Mouse (Mus musculus) hindbrain, embryonic 14.5 days (tissue): Measurements from ENCODE around the gene Wdr18. TPM values are rescaled to one million over a fixed set of nuclear protein-coding genes. Genes with fewer than 3 reads are reported as not detected.

ENCODE experiments used
- ATAC-seq: fragments of 200-750 bp; cut with Nextera tagmentation; 2 replicates; pipeline ENCODE4 v1.8.0; 2017; ENCODE audit warnings: moderate number of reproducible peaks, mild to moderate bottlenecking, moderate TSS enrichment, moderate library complexity; ENCODE audit not compliant: low FRiP score
- DNase-seq: peaks from one replicate; pipeline ENCODE4 v3.0.0-alpha.2; 2015; ENCODE audit warnings: low spot score
- H3K27ac ChIP-seq: fragments of 300-500 bp; sonication (generic); 2 replicates; pipeline ENCODE4 v1.5.1; 2014; ENCODE audit warnings: mild to moderate bottlenecking, moderate library complexity
- H3K27me3 ChIP-seq: fragments of 300-500 bp; sonication (generic); 2 replicates; pipeline ENCODE4 v1.6.1; 2014; ENCODE audit warnings: mild to moderate bottlenecking, low read length, mixed read lengths; ENCODE audit not compliant: control insufficient read depth, insufficient read depth
- H3K36me3 ChIP-seq: fragments of 300-500 bp; sonication (generic); replicated peaks from 2 replicates; pipeline ENCODE4 v1.6.1; 2014; ENCODE audit not compliant: control insufficient read depth, insufficient read depth
- H3K4me1 ChIP-seq: fragments of 300-500 bp; sonication (generic); replicated peaks from 2 replicates; pipeline ENCODE4 v1.6.1; 2014; ENCODE audit warnings: antibody characterized with exemption, low read length, mixed read lengths; ENCODE audit not compliant: control insufficient read depth, insufficient read depth
- H3K4me2 ChIP-seq: fragments of 300-500 bp; sonication (generic); replicated peaks from 2 replicates; pipeline ENCODE4 v1.6.1; 2014; ENCODE audit warnings: mild to moderate bottlenecking, moderate library complexity
- H3K4me3 ChIP-seq: fragments of 300-500 bp; sonication (generic); replicated peaks from 2 replicates; pipeline ENCODE4 v1.5.1; 2014; ENCODE audit warnings: mild to moderate bottlenecking, low read length
- H3K9ac ChIP-seq: fragments of 300-500 bp; sonication (generic); 2 replicates; pipeline ENCODE4 v1.6.1; 2014
- H3K9me3 ChIP-seq: fragments of 300-500 bp; sonication (generic); 2 replicates; pipeline ENCODE4 v1.6.1; 2016; ENCODE audit warnings: low read length; ENCODE audit not compliant: control insufficient read depth
- WGBS: fragments of 180-500 bp; shearing (Covaris S2); extraction: QIAGEN DNeasy Blood & Tissue Kit; methylation state at CpG from one replicate; pipeline ENCODE4 v1.1.7; 2014; 5-methylcytosine and 5-hydroxymethylcytosine counted together
- polyA plus RNA-seq: library from polyadenylated mRNA; unstranded; fragments of >200 nt; fragmentation: Nextera tagmentation; extraction: Ambion mirVana; gene quantifications from 2 replicates; pipeline ENCODE4 v1.2.1, GENCODE M21; 2014

Gene Wdr18
- polyA plus RNA-seq, 1 experiment from 2014 or later = 91.8 TPM

DNA sequence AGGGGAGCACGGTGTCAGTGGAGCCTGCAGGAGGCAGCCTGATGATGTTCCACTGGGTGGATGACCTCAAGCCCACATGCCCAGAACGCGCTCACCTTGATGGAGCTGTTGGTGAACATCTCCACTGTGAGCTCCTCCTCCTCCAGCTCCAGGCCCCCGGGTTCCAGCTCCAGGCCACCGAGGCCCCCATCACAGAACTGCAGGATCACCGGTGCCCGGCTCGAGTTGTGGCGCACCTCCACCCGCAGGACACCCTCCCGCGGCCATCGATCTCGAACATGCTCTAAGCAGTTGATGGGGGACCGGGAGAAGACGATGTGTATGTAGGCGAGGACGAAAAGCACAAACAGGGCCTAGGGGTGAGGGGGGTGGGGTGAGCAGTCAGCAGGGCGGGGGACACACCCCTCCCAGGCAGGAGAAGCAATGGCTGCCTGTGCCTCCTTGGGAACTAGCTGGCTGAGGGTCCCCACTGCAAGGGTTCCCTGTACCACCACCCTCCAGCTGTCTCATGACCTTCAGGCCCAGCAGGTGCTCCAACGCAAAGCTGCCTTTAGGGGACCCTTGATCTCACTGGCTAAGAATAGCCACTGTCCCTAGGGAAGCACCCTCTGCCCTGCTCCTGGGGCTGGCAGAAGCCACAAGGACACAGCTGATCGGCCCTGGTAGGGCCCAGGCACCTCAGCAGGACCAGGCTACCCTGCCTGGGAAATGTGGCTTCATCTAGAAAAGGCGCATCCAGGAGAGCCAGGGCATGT, 19.6 kb downstream of the Wdr18 start:
- Histone ChIP-seq H3K36me3 (peaks cover 55% of the 10 kb centered on the region), H3K4me3 (no peak overlapping the region), H3K9ac (no peak overlapping the region), H3K9me3 (no peaks in the 10 kb centered on the region), H3K27ac (no peak overlapping the region), H3K4me2 (no peak overlapping the region), H3K4me1 (peaks cover 13% of the 10 kb centered on the region), H3K27me3 (no peaks in the 10 kb centered on the region)
- DNase-seq (no peak), ATAC-seq (no peak)
- WGBS = 92% methylated on average over 22 of the region's 22 CpGs

DNA sequence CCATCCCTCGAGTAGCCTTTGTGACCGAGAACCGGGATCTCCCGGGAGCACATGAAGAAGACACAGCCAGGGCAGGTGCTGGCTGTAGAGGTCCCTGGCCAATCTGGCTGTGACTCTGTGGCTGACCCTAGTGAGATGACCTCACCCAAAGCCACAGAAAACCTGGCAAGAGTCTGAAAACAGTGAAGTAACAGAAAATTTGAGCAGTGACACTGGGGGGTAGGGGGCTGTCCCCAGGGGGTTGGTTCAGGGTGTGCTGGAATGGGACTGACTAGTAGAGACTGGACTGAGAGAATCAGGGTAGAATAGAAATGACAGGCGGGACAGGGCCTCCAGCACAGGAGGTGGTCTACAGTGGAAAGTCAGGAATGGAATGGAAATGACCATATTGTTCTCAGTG, 23.3 kb downstream of the Wdr18 start:
- DNase-seq (no peak), ATAC-seq (no peak)
- Histone ChIP-seq H3K4me1 (peaks cover 28% of the 10 kb centered on the region), H3K9ac (peak overlapping the region; percentile 82), H3K36me3 (peaks cover 22% of the 10 kb centered on the region), H3K9me3 (no peaks in the 10 kb centered on the region), H3K27me3 (peaks cover 12% of the 10 kb centered on the region), H3K27ac (peak overlapping the region; percentile 97), H3K4me3 (peak overlapping the region; percentile 48), H3K4me2 (peak overlapping the region; percentile 92)
- 75% methylated on average over 5 of the region's 5 CpGs for WGBS

DNA sequence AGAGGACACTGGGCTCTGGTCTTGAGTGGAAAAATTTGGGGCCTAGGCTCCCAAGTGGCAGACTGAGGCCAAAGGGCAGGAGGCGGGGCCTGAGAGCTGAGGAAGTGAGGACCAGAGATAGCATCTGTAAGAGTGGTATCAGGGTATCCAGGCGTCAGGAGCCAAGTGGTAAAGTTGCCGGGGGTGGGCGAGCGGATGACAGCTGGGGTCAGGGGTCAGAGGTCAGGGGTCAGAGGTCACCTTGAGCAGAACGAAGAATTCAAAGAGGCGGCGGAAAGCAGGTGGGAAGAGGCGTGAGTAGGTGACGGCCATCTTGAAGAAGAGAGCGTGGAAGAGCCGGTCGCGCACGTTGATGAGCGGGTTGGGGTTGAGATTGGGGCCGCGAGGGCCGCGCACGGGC, 23.7 kb downstream of the Wdr18 start:
- DNase-seq (peak; percentile 57), ATAC-seq (no peak)
- H3K9me3 ChIP-seq = no peaks in the 10 kb centered on the region
- WGBS = 1% methylated on average over 20 of the region's 21 CpGs
- H3K4me2 ChIP-seq = peak overlapping the region; percentile 92
- H3K27ac ChIP-seq = peak overlapping the region; percentile 97
- peak overlapping the region; percentile 48 for H3K4me3 ChIP-seq
- H3K9ac ChIP-seq = peak overlapping the region; percentile 82
- H3K4me1 ChIP-seq = peaks cover 28% of the 10 kb centered on the region
- H3K36me3 ChIP-seq = peaks cover 17% of the 10 kb centered on the region
- peaks cover 17% of the 10 kb centered on the region for H3K27me3 ChIP-seq

DNA sequence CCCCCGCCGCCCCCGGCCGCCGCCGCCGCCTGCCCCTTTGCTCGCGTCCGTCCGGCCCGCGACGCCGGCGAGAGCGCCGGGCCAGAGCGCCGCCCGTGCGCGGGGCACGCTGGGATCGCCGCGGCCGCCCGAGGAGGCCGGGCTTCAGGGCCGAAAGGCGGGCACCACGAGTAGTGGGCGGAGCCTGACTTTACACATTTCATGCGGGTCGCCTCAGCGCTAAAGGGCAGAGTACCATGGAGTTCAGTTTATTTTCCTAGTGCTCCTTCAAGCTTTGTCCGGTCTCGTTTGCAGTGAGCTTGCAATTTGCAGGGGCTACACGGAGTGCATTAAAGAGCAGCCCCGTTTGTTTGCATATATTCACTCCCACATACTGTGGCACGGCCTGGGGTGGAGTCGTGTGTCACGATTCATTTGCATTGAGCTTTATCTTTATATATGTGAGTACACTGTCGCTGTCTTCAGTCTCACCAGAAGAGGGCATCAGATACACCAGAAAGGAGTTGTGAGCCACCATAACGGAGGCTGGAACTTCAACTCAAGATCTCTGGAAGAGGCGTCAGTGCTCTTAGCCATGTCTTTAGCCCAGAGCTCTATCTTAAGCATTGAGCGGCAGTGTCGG, 24.4 kb downstream of the Wdr18 start, which contains the start of gene Tmem259:
Gene Tmem259, minus strand, starts transcription at position 136 of the 622 bp plus-strand sequence.
- Histone ChIP-seq H3K4me2 (peak within 1 kb of the TSS; percentile 92), H3K4me1 (peaks cover 28% of the 10 kb centered on the region), H3K9ac (peak within 1 kb of the TSS; percentile 83), H3K27ac (peak within 1 kb of the TSS; percentile 97), H3K9me3 (no peaks in the 10 kb centered on the region), H3K36me3 (peaks cover 11% of the 10 kb centered on the region), H3K4me3 (peak within 1 kb of the TSS; percentile 48), H3K27me3 (peaks cover 23% of the 10 kb centered on the region)
- WGBS = under 1% methylated on average over 48 of the region's 49 CpGs
- ATAC-seq (peak; percentile 78), DNase-seq (peak; percentile 88)

DNA sequence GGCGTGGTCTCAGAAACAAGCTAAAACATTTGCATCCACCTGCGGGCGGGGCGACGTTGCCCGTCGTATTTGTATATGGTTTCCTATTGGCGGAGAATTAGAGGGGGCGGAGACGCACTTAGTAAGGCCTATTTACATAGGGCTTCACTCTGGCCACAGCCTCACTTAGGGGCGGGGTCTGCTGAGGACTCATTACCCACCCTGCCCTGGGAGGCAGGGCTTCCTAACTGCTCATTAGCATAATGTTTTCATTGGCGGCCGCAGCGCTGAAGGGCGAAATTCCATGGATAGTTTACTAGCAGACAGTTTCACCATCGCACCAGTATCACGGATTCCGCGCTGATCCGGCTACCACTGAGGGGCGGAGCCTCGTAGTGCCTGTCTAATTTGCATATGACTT, 24.9 kb downstream of the Wdr18 start:
- Histone ChIP-seq H3K9me3 (no peaks in the 10 kb centered on the region), H3K27me3 (peaks cover 29% of the 10 kb centered on the region), H3K27ac (peak overlapping the region; percentile 97), H3K9ac (peak overlapping the region; percentile 83), H3K4me2 (peak overlapping the region; percentile 92), H3K4me3 (peak overlapping the region; percentile 48), H3K4me1 (peaks cover 28% of the 10 kb centered on the region), H3K36me3 (peaks cover 8% of the 10 kb centered on the region; the same call in 1 of the 2 replicates)
- peak; percentile 93 for DNase-seq
- WGBS = under 1% methylated on average over 22 of the region's 22 CpGs
- ATAC-seq = peak; percentile 93

DNA sequence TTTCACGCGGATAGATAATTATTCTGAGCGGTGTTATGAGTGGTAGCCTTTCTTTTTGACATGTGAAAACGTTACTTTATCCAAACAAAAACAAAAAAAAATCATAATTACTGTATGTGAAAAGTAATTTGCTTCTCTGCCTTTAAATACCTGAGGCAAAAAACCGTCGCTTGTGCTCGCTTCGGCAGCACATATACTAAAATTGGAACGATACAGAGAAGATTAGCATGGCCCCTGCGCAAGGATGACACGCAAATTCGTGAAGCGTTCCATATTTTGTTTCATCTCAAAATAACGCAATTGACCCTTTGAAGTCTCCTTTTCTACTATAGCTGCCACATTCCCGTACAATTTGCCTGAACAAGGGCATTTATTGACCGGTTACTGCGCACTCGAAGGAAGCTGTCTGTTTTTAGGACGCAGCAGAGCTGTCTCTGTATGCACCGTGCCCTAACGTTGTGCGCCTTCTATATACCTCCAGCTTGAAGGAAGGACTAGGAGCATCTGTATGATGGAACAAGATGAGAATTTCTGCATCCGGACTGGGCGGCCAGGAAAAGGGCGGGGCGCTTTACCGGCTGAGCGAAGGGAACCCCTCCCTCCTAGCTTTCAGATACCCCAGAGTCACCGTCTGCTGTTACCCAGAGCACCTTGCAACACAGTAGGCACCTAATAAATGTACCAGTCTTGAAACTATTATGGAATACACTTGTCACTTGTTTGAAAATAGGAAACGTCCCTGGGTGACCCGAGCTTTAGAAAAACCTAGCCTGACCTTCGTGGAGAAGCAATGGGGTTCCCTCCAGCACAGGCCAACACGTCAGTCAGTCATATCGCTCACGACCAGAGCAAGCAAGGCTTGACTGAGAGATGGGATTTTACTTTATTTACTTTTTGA, 25.6 kb downstream of the Wdr18 start:
- Histone ChIP-seq H3K9ac (peak overlapping the region; percentile 83), H3K27me3 (peaks cover 35% of the 10 kb centered on the region), H3K4me1 (peaks cover 28% of the 10 kb centered on the region), H3K9me3 (no peaks in the 10 kb centered on the region), H3K27ac (peak overlapping the region; percentile 97), H3K4me3 (peak overlapping the region; percentile 48), H3K4me2 (peak overlapping the region; percentile 92), H3K36me3 (peaks cover 1% of the 10 kb centered on the region; the same call in 1 of the 2 replicates)
- 2% methylated on average over 35 of the region's 35 CpGs for WGBS
- ATAC-seq = no peak
- peak; percentile 64 for DNase-seq

DNA sequence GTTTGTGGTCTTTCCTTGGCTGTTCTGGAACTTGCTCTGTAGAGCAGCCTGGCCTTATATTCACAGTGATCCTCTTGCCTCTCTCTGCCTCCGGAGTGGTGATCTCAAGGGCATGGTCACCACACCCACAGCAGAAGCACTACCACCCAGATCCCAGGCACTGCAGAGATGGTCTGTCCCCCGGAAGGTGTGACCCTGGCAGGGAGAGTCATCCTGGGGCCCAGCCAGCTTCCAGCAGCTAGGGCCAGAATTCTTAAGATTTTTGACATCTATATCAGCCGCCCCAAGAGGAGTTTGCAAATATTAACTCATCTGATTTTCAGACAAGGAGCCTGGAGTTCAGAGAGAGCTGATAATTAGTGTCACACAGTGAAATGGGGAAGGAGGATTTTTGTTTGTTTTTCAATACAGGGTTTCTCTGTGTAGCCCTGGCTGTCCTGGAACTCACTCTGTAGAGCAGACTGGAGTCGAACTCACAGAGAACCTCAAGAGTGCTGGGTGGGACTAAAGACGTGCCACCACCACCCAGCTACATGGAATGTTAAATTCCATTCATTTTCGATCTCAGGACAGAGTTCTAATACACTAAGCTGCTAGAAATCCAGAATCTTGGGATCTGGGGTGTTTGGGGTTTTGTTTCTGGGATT, 26.4 kb downstream of the Wdr18 start:
- Histone ChIP-seq H3K9me3 (peaks cover 7% of the 10 kb centered on the region; the same call in 1 of the 2 replicates), H3K4me1 (peaks cover 28% of the 10 kb centered on the region), H3K4me2 (peak overlapping the region; percentile 92), H3K27ac (peak overlapping the region; percentile 97), H3K9ac (peak overlapping the region; percentile 83), H3K36me3 (no peaks in the 10 kb centered on the region; the same call in 1 of the 2 replicates), H3K4me3 (peak overlapping the region; percentile 48), H3K27me3 (peaks cover 43% of the 10 kb centered on the region)
- DNase-seq (no peak), ATAC-seq (no peak)
- 43% methylated on average over 6 of the region's 6 CpGs for WGBS

DNA sequence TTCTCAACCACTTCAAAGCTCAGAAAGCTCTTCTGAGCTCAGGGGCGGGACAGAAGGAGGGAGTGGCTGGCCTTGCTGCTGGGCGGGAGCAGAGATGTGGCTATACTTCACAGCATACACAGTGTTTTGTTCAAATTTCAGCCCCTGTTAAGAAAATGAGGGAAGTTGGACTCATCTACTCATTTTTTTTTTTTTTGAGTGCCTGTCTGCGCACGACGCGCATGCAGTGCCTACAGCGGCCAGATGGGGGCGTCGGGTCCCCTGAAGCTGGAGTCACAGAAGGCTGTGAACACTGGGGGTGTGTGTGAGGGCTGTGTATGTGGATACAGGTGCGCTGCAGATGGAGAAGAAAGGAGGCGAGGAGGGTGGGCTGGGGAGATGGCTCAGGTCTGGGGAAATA, 27.0 kb downstream of the Wdr18 start:
- H3K9me3 ChIP-seq = peaks cover 11% of the 10 kb centered on the region; the same call in 1 of the 2 replicates
- peak overlapping the region; percentile 9; the same call in 1 of the 2 replicates for H3K4me3 ChIP-seq
- peak overlapping the region; percentile 92 for H3K4me2 ChIP-seq
- H3K36me3 ChIP-seq = no peaks in the 10 kb centered on the region
- peaks cover 43% of the 10 kb centered on the region for H3K27me3 ChIP-seq
- DNase-seq = peak; percentile 86
- 6% methylated on average over 11 of the region's 11 CpGs for WGBS
- no peak overlapping the region for H3K27ac ChIP-seq
- peaks cover 28% of the 10 kb centered on the region for H3K4me1 ChIP-seq
- no peak for ATAC-seq
- H3K9ac ChIP-seq = no peak overlapping the region
